14 mouse cellular contexts compared by ENCODE assay signal in the genomic region with DNA sequence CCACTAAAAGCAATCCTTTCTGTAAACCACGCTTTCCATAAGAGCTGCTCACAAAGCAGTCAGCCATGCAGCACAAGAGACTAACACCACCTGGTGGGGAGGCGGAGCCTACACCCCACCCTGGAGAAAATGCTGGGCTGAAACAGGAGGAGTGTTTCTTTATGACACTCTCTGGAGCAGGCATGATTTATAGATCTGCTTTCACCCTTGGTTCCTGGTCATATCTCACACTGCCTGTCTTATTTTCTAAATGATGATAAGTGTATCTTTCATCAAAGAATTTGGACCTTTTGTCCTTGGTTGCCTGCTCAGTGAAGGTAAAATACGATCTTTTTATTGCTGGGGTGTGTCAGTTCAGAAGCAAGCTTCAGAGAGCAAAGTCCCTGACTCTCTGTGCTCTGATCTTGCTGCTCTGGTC. TPM values are rescaled to one million over a fixed set of nuclear protein-coding genes. Genes with fewer than 3 reads are reported as not detected.
DNase-seq lines count a peak whose midpoint lies in the region; ATAC-seq and TF ChIP-seq lines count a peak whose summit lies in the region.
"Had no signal": no experiment of that assay in that cellular context is flagged by ENCODE, and none has a peak within 500 bp of the region (broad histone marks: within the 10 kb centered on the region; RNA-seq: fewer than 3 reads in every experiment).

No protein-coding gene starts in this region.

- no peak for DNase-seq in hindbrain, postnatal 0 days (ENCODE audit: low spot score)
- no peak for DNase-seq in liver, embryonic 14.5 days (ENCODE audit: low read depth in 3 of 3, low spot score in 3 of 3)
- DNase-seq in liver: no peak
- DNase-seq in midbrain, embryonic 14.5 days: no peak
- DNase-seq: cerebellum, adult 11 months; gastrocnemius, postnatal 36 days; layer of hippocampus, adult 9-11 months; thymus, postnatal 14 days had no signal

- TF ChIP-seq EP300 in liver, embryonic 14.5 days (IDR thresholded peaks at IDR 0.05; ENCODE audit: low read depth): no peak

- H3K27me3 ChIP-seq in hindbrain, embryonic 16.5 days (replicated peaks; ENCODE audit: control insufficient read depth, insufficient read depth, low read length): no peaks in the 10 kb centered on the region
- no peaks in the 10 kb centered on the region for H3K27me3 ChIP-seq in hindbrain, postnatal 0 days (ENCODE audit: insufficient read depth, low read length)
- H3K27me3 ChIP-seq in liver, embryonic 14.5 days (ENCODE audit: control insufficient read depth, insufficient read depth, low read length): no peaks in the 10 kb centered on the region
- no peaks in the 10 kb centered on the region for H3K27me3 ChIP-seq in intestine, embryonic 15.5 days (replicated peaks)
- no peaks in the 10 kb centered on the region for H3K27me3 ChIP-seq in stomach, embryonic 16.5 days (ENCODE audit: control insufficient read depth, insufficient read depth, low read length)
- H3K27me3 ChIP-seq in midbrain, embryonic 14.5 days (ENCODE audit: control insufficient read depth, insufficient read depth, low read length): no peaks in the 10 kb centered on the region
- H3K27me3 ChIP-seq: embryonic facial prominence, embryonic 13.5 days; midbrain, embryonic 13.5 days had no signal

- H3K4me1 ChIP-seq in hindbrain, embryonic 16.5 days (ENCODE audit: control insufficient read depth, insufficient read depth, low read depth, low read length): no peaks in the 10 kb centered on the region
- no peaks in the 10 kb centered on the region for H3K4me1 ChIP-seq in hindbrain, postnatal 0 days (ENCODE audit: insufficient read depth, low read length)
- H3K4me1 ChIP-seq in liver, embryonic 14.5 days (replicated peaks; ENCODE audit: control insufficient read depth in 2 of 2, insufficient read depth in 2 of 2, low read length in 1 of 2): no peaks in the 10 kb centered on the region
- peaks cover 14% of the 10 kb centered on the region; the same call in 1 of the 2 replicates for H3K4me1 ChIP-seq in intestine, embryonic 15.5 days (replicated peaks)
- H3K4me1 ChIP-seq in stomach, embryonic 16.5 days (ENCODE audit: control insufficient read depth, insufficient read depth, low read length): no peaks in the 10 kb centered on the region
- no peaks in the 10 kb centered on the region for H3K4me1 ChIP-seq in midbrain, embryonic 14.5 days (ENCODE audit: control insufficient read depth, insufficient read depth, low read length)
- H3K4me1 ChIP-seq: embryonic facial prominence, embryonic 13.5 days; midbrain, embryonic 13.5 days had no signal

- 0 out of 2 replicates have a peak, but pooled peaks have one; percentile 40 for ATAC-seq in hindbrain, embryonic 16.5 days
- ATAC-seq in hindbrain, postnatal 0 days: no peak
- ATAC-seq in liver, embryonic 14.5 days (ENCODE audit: insufficient read depth): no peak
- peak; percentile 95 for ATAC-seq in intestine, embryonic 15.5 days
- ATAC-seq in stomach, embryonic 16.5 days (ENCODE audit: insufficient read depth, low FRiP score): peak; percentile 83
- no peak for ATAC-seq in midbrain, embryonic 14.5 days (ENCODE audit: low FRiP score, low TSS enrichment)
- ATAC-seq: midbrain, embryonic 13.5 days had no signal

- H3K36me3 ChIP-seq in hindbrain, embryonic 16.5 days (ENCODE audit: control insufficient read depth, insufficient read depth, low read length): peaks cover 36% of the 10 kb centered on the region
- peaks cover 47% of the 10 kb centered on the region for H3K36me3 ChIP-seq in hindbrain, postnatal 0 days (ENCODE audit: insufficient read depth, low read length)
- peaks cover 21% of the 10 kb centered on the region for H3K36me3 ChIP-seq in liver, embryonic 14.5 days (replicated peaks; ENCODE audit: control insufficient read depth, insufficient read depth, low read depth)
- peaks cover 18% of the 10 kb centered on the region for H3K36me3 ChIP-seq in intestine, embryonic 15.5 days
- peaks cover 26% of the 10 kb centered on the region for H3K36me3 ChIP-seq in stomach, embryonic 16.5 days (ENCODE audit: control insufficient read depth, insufficient read depth, low read length)
- peaks cover 62% of the 10 kb centered on the region for H3K36me3 ChIP-seq in midbrain, embryonic 14.5 days (ENCODE audit: control insufficient read depth, insufficient read depth, low read length)

- H3K4me3 ChIP-seq in hindbrain, embryonic 16.5 days (ENCODE audit: low read length): no peak overlapping the region
- H3K4me3 ChIP-seq in hindbrain, postnatal 0 days (ENCODE audit: low read length): no peak overlapping the region
- H3K4me3 ChIP-seq in liver, embryonic 14.5 days (ENCODE audit: insufficient read depth in 1 of 2, low read depth in 2 of 2, low read length in 2 of 2): no peak overlapping the region
- H3K4me3 ChIP-seq in intestine, embryonic 15.5 days (replicated peaks): no peak overlapping the region
- H3K4me3 ChIP-seq in stomach, embryonic 16.5 days (replicated peaks; ENCODE audit: low read length): no peak overlapping the region
- H3K4me3 ChIP-seq in midbrain, embryonic 14.5 days (replicated peaks; ENCODE audit: low read depth, low read length): no peak overlapping the region
- H3K4me3 ChIP-seq: embryonic facial prominence, embryonic 13.5 days; midbrain, embryonic 13.5 days had no signal

- WGBS in hindbrain, embryonic 16.5 days: 52% methylated on average over 3 of the region's 3 CpGs
- WGBS in hindbrain, postnatal 0 days: 55% methylated on average over 3 of the region's 3 CpGs
- WGBS in liver, embryonic 14.5 days (ENCODE audit: insufficient replicate concordance): 69% methylated on average over 3 of the region's 3 CpGs
- 44% methylated on average over 3 of the region's 3 CpGs for WGBS in intestine, embryonic 15.5 days
- WGBS in stomach, embryonic 16.5 days: 33% methylated on average over 3 of the region's 3 CpGs
- WGBS in midbrain, embryonic 14.5 days: 55% methylated on average over 3 of the region's 3 CpGs

- no peaks in the 10 kb centered on the region for H3K9me3 ChIP-seq in hindbrain, embryonic 16.5 days (ENCODE audit: control insufficient read depth, low read length)
- H3K9me3 ChIP-seq in hindbrain, postnatal 0 days (ENCODE audit: low read length): no peaks in the 10 kb centered on the region
- no peaks in the 10 kb centered on the region for H3K9me3 ChIP-seq in liver, embryonic 14.5 days (ENCODE audit: control insufficient read depth, low read length)
- no peaks in the 10 kb centered on the region for H3K9me3 ChIP-seq in intestine, embryonic 15.5 days
- H3K9me3 ChIP-seq in stomach, embryonic 16.5 days (replicated peaks; ENCODE audit: control insufficient read depth, low read length): no peaks in the 10 kb centered on the region
- no peaks in the 10 kb centered on the region for H3K9me3 ChIP-seq in midbrain, embryonic 14.5 days (ENCODE audit: control insufficient read depth, low read length)
- H3K9me3 ChIP-seq: embryonic facial prominence, embryonic 13.5 days; midbrain, embryonic 13.5 days had no signal

- TF ChIP-seq CTCF in hindbrain, postnatal 0 days (IDR thresholded peaks at IDR 0.05; ENCODE audit: low read depth): no peak
- TF ChIP-seq CTCF in liver, embryonic 14.5 days (IDR thresholded peaks at IDR 0.05; ENCODE audit: low read depth): peak; percentile 19

- H3K4me2 ChIP-seq in hindbrain, embryonic 16.5 days (ENCODE audit: low read length): no peak overlapping the region
- H3K4me2 ChIP-seq in hindbrain, postnatal 0 days (ENCODE audit: low read depth, low read length): no peak overlapping the region
- no peak overlapping the region for H3K4me2 ChIP-seq in liver, embryonic 14.5 days (ENCODE audit: low read depth)
- 0 out of 2 replicates have a peak overlapping the region, but pooled peaks have one; percentile 24 for H3K4me2 ChIP-seq in intestine, embryonic 15.5 days (replicated peaks)
- H3K4me2 ChIP-seq in stomach, embryonic 16.5 days (ENCODE audit: low read depth, low read length): no peak overlapping the region
- H3K4me2 ChIP-seq in midbrain, embryonic 14.5 days (ENCODE audit: low read length): no peak overlapping the region
- H3K4me2 ChIP-seq: embryonic facial prominence, embryonic 13.5 days; heart, embryonic 11.5 days; midbrain, embryonic 13.5 days had no signal

- H3K27ac ChIP-seq in hindbrain, embryonic 16.5 days (ENCODE audit: low read depth, low read length): no peak overlapping the region
- H3K27ac ChIP-seq in hindbrain, postnatal 0 days: no peak overlapping the region
- no peak overlapping the region for H3K27ac ChIP-seq in liver, embryonic 14.5 days
- H3K27ac ChIP-seq in intestine, embryonic 15.5 days: no peak overlapping the region
- H3K27ac ChIP-seq in stomach, embryonic 16.5 days (ENCODE audit: low read length): no peak overlapping the region
- H3K27ac ChIP-seq in midbrain, embryonic 14.5 days (replicated peaks; ENCODE audit: low read depth, low read length): no peak overlapping the region
- H3K27ac ChIP-seq: embryonic facial prominence, embryonic 13.5 days; midbrain, embryonic 13.5 days had no signal

- no peak overlapping the region for H3K9ac ChIP-seq in hindbrain, embryonic 16.5 days (ENCODE audit: low read depth, low read length)
- H3K9ac ChIP-seq in hindbrain, postnatal 0 days (replicated peaks; ENCODE audit: low read length): no peak overlapping the region
- no peak overlapping the region for H3K9ac ChIP-seq in liver, embryonic 14.5 days (replicated peaks)
- no peak overlapping the region for H3K9ac ChIP-seq in intestine, embryonic 15.5 days
- H3K9ac ChIP-seq in stomach, embryonic 16.5 days (ENCODE audit: low read length): no peak overlapping the region
- no peak overlapping the region for H3K9ac ChIP-seq in midbrain, embryonic 14.5 days (replicated peaks; ENCODE audit: low read length)
- H3K9ac ChIP-seq: embryonic facial prominence, embryonic 13.5 days; midbrain, embryonic 13.5 days had no signal

RNA-seq across cellular contexts. Expression of a gene that starts 14.2 kb away (rescaled TPM):
- polyA plus RNA-seq in hindbrain, embryonic 16.5 days (2015; fragmentation: Nextera tagmentation; extraction: Ambion mirVana): 19.4 and 21.5 TPM in 2 replicates
- 20.4 and 24.2 TPM in 2 replicates for total RNA-seq in hindbrain, postnatal 0 days (2014; rRNA removed)
- 15.3 and 15.7 TPM in 2 replicates for polyA plus RNA-seq in hindbrain, postnatal 0 days (2015; fragmentation: Nextera tagmentation; extraction: Ambion mirVana)
- 13.8 and 26.2 TPM in 2 replicates for polyA plus RNA-seq in liver, embryonic 14.5 days (2012; rRNA removed)
- polyA plus RNA-seq in liver, embryonic 14.5 days (2014; fragmentation: Nextera tagmentation; extraction: Ambion mirVana): 32.0 and 32.8 TPM in 2 replicates
- polyA plus RNA-seq in intestine, embryonic 15.5 days (2015; fragmentation: Nextera tagmentation; extraction: Ambion mirVana): 16.3 and 17.6 TPM in 2 replicates
- polyA plus RNA-seq in stomach, embryonic 16.5 days (2015; fragmentation: Nextera tagmentation; extraction: Ambion mirVana): 11.7 and 16.9 TPM in 2 replicates
- polyA plus RNA-seq in midbrain, embryonic 14.5 days (2014; fragmentation: Nextera tagmentation; extraction: Ambion mirVana): 22.2 and 24.7 TPM in 2 replicates

RNA-seq across cellular contexts. Expression of a gene that starts 26.0 kb away (rescaled TPM):
- polyA plus RNA-seq in hindbrain, embryonic 16.5 days (2015; fragmentation: Nextera tagmentation; extraction: Ambion mirVana): 105 and 115 TPM in 2 replicates
- total RNA-seq in hindbrain, postnatal 0 days (2014; rRNA removed): 28.4 and 67.3 TPM in 2 replicates
- 88.0 and 101 TPM in 2 replicates for polyA plus RNA-seq in hindbrain, postnatal 0 days (2015; fragmentation: Nextera tagmentation; extraction: Ambion mirVana)
- polyA plus RNA-seq in liver, embryonic 14.5 days (2012; rRNA removed): 12.1 and 17.9 TPM in 2 replicates
- 29.7 and 32.3 TPM in 2 replicates for polyA plus RNA-seq in liver, embryonic 14.5 days (2014; fragmentation: Nextera tagmentation; extraction: Ambion mirVana)
- polyA plus RNA-seq in intestine, embryonic 15.5 days (2015; fragmentation: Nextera tagmentation; extraction: Ambion mirVana): 64.1 and 68.7 TPM in 2 replicates
- 62.2 and 69.9 TPM in 2 replicates for polyA plus RNA-seq in stomach, embryonic 16.5 days (2015; fragmentation: Nextera tagmentation; extraction: Ambion mirVana)
- 113 and 135 TPM in 2 replicates for polyA plus RNA-seq in midbrain, embryonic 14.5 days (2014; fragmentation: Nextera tagmentation; extraction: Ambion mirVana)

RNA-seq across cellular contexts. Expression of a gene that starts 26.3 kb away (rescaled TPM):
- 49.6 and 52.7 TPM in 2 replicates for polyA plus RNA-seq in hindbrain, embryonic 16.5 days (2015; fragmentation: Nextera tagmentation; extraction: Ambion mirVana)
- 65.1 and 69.5 TPM in 2 replicates for total RNA-seq in hindbrain, postnatal 0 days (2014; rRNA removed)
- polyA plus RNA-seq in hindbrain, postnatal 0 days (2015; fragmentation: Nextera tagmentation; extraction: Ambion mirVana): 33.6 and 34.8 TPM in 2 replicates
- 46.8 and 54.4 TPM in 2 replicates for polyA plus RNA-seq in liver, embryonic 14.5 days (2012; rRNA removed)
- polyA plus RNA-seq in liver, embryonic 14.5 days (2014; fragmentation: Nextera tagmentation; extraction: Ambion mirVana): 30.6 and 31.4 TPM in 2 replicates
- 16.2 and 16.4 TPM in 2 replicates for polyA plus RNA-seq in intestine, embryonic 15.5 days (2015; fragmentation: Nextera tagmentation; extraction: Ambion mirVana)
- polyA plus RNA-seq in stomach, embryonic 16.5 days (2015; fragmentation: Nextera tagmentation; extraction: Ambion mirVana): 16.8 and 18.1 TPM in 2 replicates
- 57.8 and 67.5 TPM in 2 replicates for polyA plus RNA-seq in midbrain, embryonic 14.5 days (2014; fragmentation: Nextera tagmentation; extraction: Ambion mirVana)

RNA-seq across cellular contexts. Expression of a gene that starts 55.5 kb away (rescaled TPM):
- 89.4 and 94.5 TPM in 2 replicates for polyA plus RNA-seq in hindbrain, embryonic 16.5 days (2015; fragmentation: Nextera tagmentation; extraction: Ambion mirVana)
- 246 and 254 TPM in 2 replicates for total RNA-seq in hindbrain, postnatal 0 days (2014; rRNA removed)
- polyA plus RNA-seq in hindbrain, postnatal 0 days (2015; fragmentation: Nextera tagmentation; extraction: Ambion mirVana): 95.3 and 97.2 TPM in 2 replicates
- polyA plus RNA-seq in liver, embryonic 14.5 days (2012; rRNA removed): 48.2 and 64.2 TPM in 2 replicates
- 42.9 and 45.0 TPM in 2 replicates for polyA plus RNA-seq in liver, embryonic 14.5 days (2014; fragmentation: Nextera tagmentation; extraction: Ambion mirVana)
- polyA plus RNA-seq in intestine, embryonic 15.5 days (2015; fragmentation: Nextera tagmentation; extraction: Ambion mirVana): 100 and 101 TPM in 2 replicates
- polyA plus RNA-seq in stomach, embryonic 16.5 days (2015; fragmentation: Nextera tagmentation; extraction: Ambion mirVana): 89.8 and 98.8 TPM in 2 replicates
- 172 and 175 TPM in 2 replicates for polyA plus RNA-seq in midbrain, embryonic 14.5 days (2014; fragmentation: Nextera tagmentation; extraction: Ambion mirVana)

RNA-seq across cellular contexts. Expression of a gene that starts 56.0 kb away (rescaled TPM):
- 58.6 and 61.2 TPM in 2 replicates for polyA plus RNA-seq in hindbrain, embryonic 16.5 days (2015; fragmentation: Nextera tagmentation; extraction: Ambion mirVana)
- total RNA-seq in hindbrain, postnatal 0 days (2014; rRNA removed): 40.9 and 50.2 TPM in 2 replicates
- polyA plus RNA-seq in hindbrain, postnatal 0 days (2015; fragmentation: Nextera tagmentation; extraction: Ambion mirVana): 46.2 and 46.6 TPM in 2 replicates
- 35.1 and 42.3 TPM in 2 replicates for polyA plus RNA-seq in liver, embryonic 14.5 days (2012; rRNA removed)
- polyA plus RNA-seq in liver, embryonic 14.5 days (2014; fragmentation: Nextera tagmentation; extraction: Ambion mirVana): 61.3 and 75.1 TPM in 2 replicates
- 107 and 110 TPM in 2 replicates for polyA plus RNA-seq in intestine, embryonic 15.5 days (2015; fragmentation: Nextera tagmentation; extraction: Ambion mirVana)
- 104 TPM in 2 replicates for polyA plus RNA-seq in stomach, embryonic 16.5 days (2015; fragmentation: Nextera tagmentation; extraction: Ambion mirVana)
- polyA plus RNA-seq in midbrain, embryonic 14.5 days (2014; fragmentation: Nextera tagmentation; extraction: Ambion mirVana): 42.8 and 64.2 TPM in 2 replicates

Comparison
In these comparisons a context has a peak if more than half of its experiments do, and no peak if none do; other contexts are left out.
1. ATAC-seq: peak in hindbrain, embryonic 16.5 days (single experiment), intestine, embryonic 15.5 days (single experiment) and stomach, embryonic 16.5 days (single experiment); none in hindbrain, postnatal 0 days (single experiment), liver, embryonic 14.5 days (single experiment) and midbrain, embryonic 14.5 days (single experiment).